Mouse (Mus musculus): ENCODE data around the gene Asl. TPM values are rescaled to one million over a fixed set of nuclear protein-coding genes. Genes with fewer than 3 reads are reported as not detected.

Gene Asl
- total RNA-seq (2012; rRNA removed) = 15.8 and 17.3 TPM in 2 replicates
- 10 to 100 TPM in 1 of 2 experiments, not detected in 1; 26.7 TPM for polyA plus RNA-seq (2012; ENCODE audit: insufficient read depth in 1 of 2, insufficient read length in 2 of 2, low read depth in 1 of 2, low replicate concordance in 2 of 2, missing spikeins in 1 of 2)

- Histone ChIP-seq H3K9ac (ENCODE audit: control insufficient read depth, low read depth, low read length, poor library complexity, severe bottlenecking) (peak within 1 kb of the TSS; percentile 97), H3K36me3 (ENCODE audit: control insufficient read depth in 1 of 2, insufficient read depth in 2 of 2, low read length in 2 of 2) (peaks cover 0 to 4% of the 10 kb centered on the region in 2 experiments; a peak in 2 of 4 replicates), H3K9me3 (replicated peaks; ENCODE audit: insufficient read depth, low read length) (no peaks in the 10 kb centered on the region), H3K27me3 (ENCODE audit: control insufficient read depth in 1 of 2, insufficient read depth in 2 of 2, low read length in 2 of 2) (no peaks in the 10 kb centered on the region), H3K4me3 (ENCODE audit: control insufficient read depth in 1 of 2, insufficient read depth in 1 of 2, low read depth in 2 of 2, low read length in 2 of 2) (peak within 1 kb of the TSS; percentile 67 to 94), H3K27ac (ENCODE audit: control insufficient read depth, low read depth, low read length) (peak within 1 kb of the TSS; percentile 96), H3K79me2 (ENCODE audit: control insufficient read depth, insufficient read depth, low read length, poor library complexity) (peaks cover 28% of the 10 kb centered on the region), H3K4me1 (ENCODE audit: control insufficient read depth in 1 of 2, insufficient read depth in 2 of 2, low read length in 2 of 2) (peaks cover 0 to 9% of the 10 kb centered on the region in 2 experiments; a peak in 2 of 4 replicates)
- DNase-seq (ENCODE audit: low read depth, low spot score) = peak; percentile 90
- TF ChIP-seq HCFC1 (IDR thresholded peaks at IDR 0.05; ENCODE audit: low read depth, low read length) = peak; percentile 95
- TF ChIP-seq ZC3H11A (IDR thresholded peaks at IDR 0.05; ENCODE audit: low read depth, low read length) = no peak
- peak; percentile 84; the same call in 1 of the 2 replicates for TF ChIP-seq MYC (IDR thresholded peaks at IDR 0.05; ENCODE audit: low read depth, low read length)
- TF ChIP-seq KAT2A (conservative IDR thresholded peaks at IDR 0.05; ENCODE audit: low read depth, low read length) = peak; percentile 72; the same call in 1 of the 2 replicates
- TF ChIP-seq TBP (IDR thresholded peaks at IDR 0.05; ENCODE audit: low read depth, low read length) = peak; percentile 71
- TF ChIP-seq BHLHE40 (IDR thresholded peaks at IDR 0.05; ENCODE audit: borderline replicate concordance, low read depth, low read length) = no peak
- TF ChIP-seq MEF2A (IDR thresholded peaks at IDR 0.05; ENCODE audit: extremely low read depth, insufficient replicate concordance, low read depth, low read length, poor library complexity, severe bottlenecking) = no peak
- TF ChIP-seq MXI1 (IDR thresholded peaks at IDR 0.05; ENCODE audit: low read depth, low read length) = peak; percentile 87
- peak; percentile 72 for TF ChIP-seq NRF1 (IDR thresholded peaks at IDR 0.05; ENCODE audit: insufficient read depth, low read depth, low read length, poor library complexity, severe bottlenecking)
- no peak for TF ChIP-seq USF1 (IDR thresholded peaks at IDR 0.05; ENCODE audit: low read depth, low read length)
- TF ChIP-seq ETS1 (IDR thresholded peaks at IDR 0.05; ENCODE audit: low read depth, low read length) = no peak
- no peak for TF ChIP-seq ZNF384 (IDR thresholded peaks at IDR 0.05; ENCODE audit: low read depth, low read length)
- peak; percentile 65 to 96 for TF ChIP-seq POLR2A (IDR thresholded peaks at IDR 0.05; ENCODE audit: control insufficient read depth in 1 of 2, insufficient read depth in 1 of 2, low read depth in 1 of 2, low read length in 2 of 2, poor library complexity in 1 of 2)
- no peak for TF ChIP-seq CHD1 (IDR thresholded peaks at IDR 0.05; ENCODE audit: low read depth, low read length)
- no peak for TF ChIP-seq TAL1 (IDR thresholded peaks at IDR 0.05; ENCODE audit: low read length)
- TF ChIP-seq GATA1 (IDR thresholded peaks at IDR 0.05; ENCODE audit: low read depth, low read length) = 0 out of 2 replicates have a peak, but pooled peaks have one; percentile 8
- TF ChIP-seq POLR2AphosphoS2 (IDR thresholded peaks at IDR 0.05; ENCODE audit: low read length) = peak; percentile 70; the same call in 1 of the 2 replicates
- 0 out of 2 replicates have a peak, but pooled peaks have one; percentile 66 for TF ChIP-seq MAZ (IDR thresholded peaks at IDR 0.05; ENCODE audit: low read depth, low read length)
- no peak for TF ChIP-seq MYB (IDR thresholded peaks at IDR 0.05; ENCODE audit: low read depth, low read length)
- no peak for TF ChIP-seq SMC3 (IDR thresholded peaks at IDR 0.05; ENCODE audit: low read depth, low read length)
- TF ChIP-seq EP300 (IDR thresholded peaks at IDR 0.05; ENCODE audit: low read depth in 1 of 2, low read length in 2 of 2) = 0 out of 4 replicates have a peak, but pooled peaks of 1 of the 2 experiments have one; percentile 31
- TF ChIP-seq ELF1 (IDR thresholded peaks at IDR 0.05; ENCODE audit: low read depth, low read length) = peak; percentile 93
- TF ChIP-seq MAFK (IDR thresholded peaks at IDR 0.05; ENCODE audit: borderline replicate concordance, low read depth, low read length) = no peak
- TF ChIP-seq SIN3A (IDR thresholded peaks at IDR 0.05; ENCODE audit: low read length) = peak; percentile 88; the same call in 1 of the 2 replicates
- TF ChIP-seq POLR2AphosphoS5 (IDR thresholded peaks at IDR 0.05; ENCODE audit: borderline replicate concordance, low read depth, low read length) = no peak
- no peak for TF ChIP-seq CTCF (IDR thresholded peaks at IDR 0.05 in 2 of 3, conservative IDR thresholded peaks at IDR 0.05 in 1 of 3; ENCODE audit: control insufficient read depth in 1 of 3, insufficient read depth in 1 of 3, low read depth in 2 of 3, low read length in 3 of 3, poor library complexity in 1 of 3, severe bottlenecking in 1 of 3)
- TF ChIP-seq NELFE (IDR thresholded peaks at IDR 0.05; ENCODE audit: low read depth, low read length) = peak; percentile 93
- peak; percentile 48; the same call in 1 of the 2 replicates for TF ChIP-seq TCF12 (IDR thresholded peaks at IDR 0.05; ENCODE audit: low read depth, low read length)
- no peak for TF ChIP-seq ZKSCAN1 (IDR thresholded peaks at IDR 0.05; ENCODE audit: low read depth, low read length)
- no peak for TF ChIP-seq E2F4 (IDR thresholded peaks at IDR 0.05; ENCODE audit: borderline replicate concordance, low read depth, low read length)
- no peak for TF ChIP-seq RAD21 (IDR thresholded peaks at IDR 0.05; ENCODE audit: low read depth, low read length)
- no peak for TF ChIP-seq JUND (IDR thresholded peaks at IDR 0.05; ENCODE audit: low read depth, low read length)
- TF ChIP-seq ZMIZ1 (IDR thresholded peaks at IDR 0.05; ENCODE audit: low read depth, low read length) = peak; percentile 59; the same call in 1 of the 2 replicates
- TF ChIP-seq MAX (IDR thresholded peaks at IDR 0.05; ENCODE audit: low read length) = peak; percentile 74; the same call in 1 of the 2 replicates
Measured at GRCm38 (mm10) chr5:130029142-130029897, at the start of gene Asl, which contains the start of gene Crcp. Gene Asl (minus strand): TSS chr5:130029247. Gene Crcp (plus strand): TSS chr5:130029290.
